Mouse (Mus musculus) liver, embryonic 15.5 days (tissue): ENCODE measurements around the gene Arl9. TPM values are rescaled to one million over a fixed set of nuclear protein-coding genes. Genes with fewer than 3 reads are reported as not detected.
"Not testable (repeated sequence)": the region's sequence is repeated elsewhere in the genome, so short reads cannot be mapped to it uniquely, and the experiment has no call there.

Source experiments
- ATAC-seq: fragments of 200-750 bp; cut with Nextera tagmentation; 2 replicates; pipeline ENCODE4 v1.8.0; 2017; ENCODE audit warnings: moderate number of reproducible peaks, mild to moderate bottlenecking, moderate library complexity; ENCODE audit not compliant: insufficient read depth
- H3K27ac ChIP-seq: fragments of 300-500 bp; sonication (generic); replicated peaks from 2 replicates; pipeline ENCODE4 v1.5.1; 2015; ENCODE audit warnings: mild to moderate bottlenecking, inconsistent platforms
- H3K27me3 ChIP-seq: fragments of 300-500 bp; sonication (generic); 2 replicates; pipeline ENCODE4 v1.6.1; 2015; ENCODE audit warnings: mild to moderate bottlenecking, inconsistent platforms
- H3K36me3 ChIP-seq: fragments of 300-500 bp; sonication (generic); replicated peaks from 2 replicates; pipeline ENCODE4 v1.6.1; 2015; ENCODE audit warnings: moderate library complexity, mild to moderate bottlenecking, inconsistent platforms
- H3K4me1 ChIP-seq: fragments of 300-500 bp; sonication (generic); replicated peaks from 2 replicates; pipeline ENCODE4 v1.6.1; 2015; ENCODE audit warnings: inconsistent platforms
- H3K4me2 ChIP-seq: fragments of 300-500 bp; sonication (generic); 2 replicates; pipeline ENCODE4 v1.6.1; 2015; ENCODE audit warnings: moderate library complexity, mild to moderate bottlenecking, inconsistent platforms
- H3K4me3 ChIP-seq: fragments of 300-500 bp; sonication (generic); replicated peaks from 2 replicates; pipeline ENCODE4 v1.5.1; 2015; ENCODE audit warnings: mild to moderate bottlenecking, inconsistent platforms
- H3K9ac ChIP-seq: fragments of 300-500 bp; sonication (generic); 2 replicates; pipeline ENCODE4 v1.6.1; 2015; ENCODE audit warnings: moderate library complexity, mild to moderate bottlenecking, inconsistent platforms
- H3K9me3 ChIP-seq: fragments of 300-500 bp; sonication (generic); replicated peaks from 2 replicates; pipeline ENCODE4 v1.6.1; 2016; ENCODE audit warnings: inconsistent platforms
- WGBS: fragments of 180-500 bp; shearing (Covaris S2); methylation state at CpG from one replicate; pipeline ENCODE4 v1.1.7; 2015; ENCODE audit warnings: mixed read lengths; ENCODE audit not compliant: insufficient replicate concordance; 5-methylcytosine and 5-hydroxymethylcytosine counted together
- polyA plus RNA-seq: library from polyadenylated mRNA; unstranded; fragments of >200 nt; fragmentation: Nextera tagmentation; extraction: Ambion mirVana; gene quantifications from 2 replicates; pipeline ENCODE4 v1.2.1, GENCODE M21; 2015

Arl9 gene
- polyA plus RNA-seq: 0.38 TPM in 1 of 2 replicates, not detected in the other

DNA sequence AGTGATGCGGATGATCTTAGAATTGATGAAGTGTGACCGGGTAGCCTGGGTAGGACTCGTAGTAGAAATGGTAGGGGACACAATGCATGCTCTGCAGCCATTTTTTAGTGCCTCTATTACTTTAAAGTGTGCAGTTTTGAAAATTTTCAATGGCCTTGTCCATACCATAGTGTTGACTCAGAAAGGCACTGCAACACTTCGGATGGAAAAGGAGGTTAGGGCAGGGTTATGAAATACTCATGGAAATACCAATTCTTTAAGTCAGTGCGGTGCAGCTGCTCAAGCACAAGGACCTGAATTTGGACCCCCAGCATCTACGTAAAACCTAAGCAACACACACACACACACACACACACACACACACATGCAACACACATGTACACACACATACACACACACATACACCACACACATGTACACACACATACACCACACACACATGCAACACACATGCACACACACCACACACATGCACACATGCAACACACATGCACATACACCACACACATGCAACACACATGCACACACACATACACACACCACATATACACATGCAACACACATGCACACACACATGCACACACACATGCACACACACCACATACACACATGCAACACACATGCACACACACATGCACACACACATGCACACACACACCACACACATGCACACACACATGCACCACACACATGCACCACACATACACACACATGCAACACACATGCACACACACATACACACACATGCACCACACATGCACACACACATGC, at the start of gene Arl9:
Gene Arl9 (plus strand): TSS at position 5 of the 771 bp plus-strand sequence.
- Histone ChIP-seq H3K9ac (no peak within 1 kb of the TSS), H3K27ac (no peak within 1 kb of the TSS), H3K4me3 (no peak within 1 kb of the TSS), H3K9me3 (no peaks in the 10 kb centered on the region), H3K36me3 (peaks cover 18% of the 10 kb centered on the region), H3K27me3 (no peaks in the 10 kb centered on the region), H3K4me1 (no peaks in the 10 kb centered on the region), H3K4me2 (no peak within 1 kb of the TSS)
- ATAC-seq: no peak
- 83% methylated on average over 6 of the region's 6 CpGs for WGBS

- WGBS: 57% methylated on average over 6 of the region's 6 CpGs
- Histone ChIP-seq H3K4me2 (peak overlapping the region; percentile 97; the same call in 1 of the 2 replicates), H3K4me1 (peaks cover 45% of the 10 kb centered on the region), H3K27ac (0 out of 2 replicates have a peak overlapping the region, but pooled peaks have one; percentile 33), H3K4me3 (peak overlapping the region; percentile 3; the same call in 1 of the 2 replicates), H3K9ac (no peak overlapping the region), H3K36me3 (peaks cover 56% of the 10 kb centered on the region), H3K9me3 (no peaks in the 10 kb centered on the region), H3K27me3 (no peaks in the 10 kb centered on the region)
- ATAC-seq: no peak
Observed at GRCm38 (mm10) chr5:76954271-76954900, 49.5 kb upstream of the Arl9 start.

GRCm38 (mm10) chr5:76955474-76955873, 48.4 kb upstream of the Arl9 start:
- Histone ChIP-seq H3K27me3 (no peaks in the 10 kb centered on the region), H3K9ac (no peak overlapping the region), H3K4me2 (no peak overlapping the region), H3K27ac (peak overlapping the region; percentile 33; the same call in 1 of the 2 replicates), H3K36me3 (peaks cover 67% of the 10 kb centered on the region), H3K9me3 (no peaks in the 10 kb centered on the region), H3K4me3 (no peak overlapping the region), H3K4me1 (peaks cover 36% of the 10 kb centered on the region)
- ATAC-seq: no peak
- 75% methylated on average over 4 of the region's 4 CpGs for WGBS

- Histone ChIP-seq H3K4me1 (peaks cover 23% of the 10 kb centered on the region), H3K4me2 (no peak overlapping the region), H3K9me3 (no peaks in the 10 kb centered on the region), H3K27me3 (no peaks in the 10 kb centered on the region), H3K4me3 (no peak overlapping the region), H3K9ac (no peak overlapping the region), H3K27ac (no peak overlapping the region), H3K36me3 (peaks cover 90% of the 10 kb centered on the region)
- 79% methylated on average over 1 of the region's 1 CpGs for WGBS
- no peak for ATAC-seq
Observed at GRCm38 (mm10) chr5:76957954-76958353, 45.9 kb upstream of the Arl9 start.

DNA sequence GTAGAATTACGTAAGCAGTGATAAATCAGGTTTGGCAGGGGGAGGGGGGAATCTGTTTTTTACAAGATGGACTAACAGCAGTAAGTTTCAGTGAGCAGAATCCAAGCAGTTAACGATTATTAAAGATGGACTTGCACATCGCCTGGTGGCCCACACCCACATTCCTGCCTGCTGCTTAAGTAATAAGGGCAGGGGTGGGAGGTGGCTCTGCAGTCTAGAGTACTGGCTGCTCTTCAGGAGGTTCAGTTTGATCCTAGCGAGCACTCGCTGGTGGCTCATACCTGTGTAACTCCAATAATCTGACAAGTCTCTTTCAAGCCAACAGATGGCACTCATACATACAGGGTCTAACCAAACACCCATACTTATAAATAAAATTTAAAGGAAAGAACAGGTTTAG, 44.3 kb upstream of the Arl9 start:
- Histone ChIP-seq H3K4me2 (no peak overlapping the region), H3K36me3 (peaks cover 97% of the 10 kb centered on the region), H3K9ac (no peak overlapping the region), H3K9me3 (no peaks in the 10 kb centered on the region), H3K4me1 (peaks cover 9% of the 10 kb centered on the region), H3K27me3 (no peaks in the 10 kb centered on the region), H3K4me3 (no peak overlapping the region), H3K27ac (no peak overlapping the region)
- no peak for ATAC-seq
- 82% methylated on average over 5 of the region's 5 CpGs for WGBS

GRCm38 (mm10) chr5:76962545-76962944, 41.3 kb upstream of the Arl9 start:
- Histone ChIP-seq H3K9ac (no peak overlapping the region), H3K4me3 (no peak overlapping the region), H3K4me1 (no peaks in the 10 kb centered on the region), H3K27me3 (no peaks in the 10 kb centered on the region), H3K27ac (no peak overlapping the region), H3K9me3 (no peaks in the 10 kb centered on the region), H3K4me2 (no peak overlapping the region), H3K36me3 (peaks cover 93% of the 10 kb centered on the region)
- no peak for ATAC-seq
- WGBS: 79% methylated on average over 11 of the region's 11 CpGs

GRCm38 (mm10) chr5:76964651-76965050, 39.2 kb upstream of the Arl9 start:
- Histone ChIP-seq H3K4me1 (no peaks in the 10 kb centered on the region), H3K9me3 (no peaks in the 10 kb centered on the region), H3K27me3 (no peaks in the 10 kb centered on the region), H3K9ac (no peak overlapping the region), H3K4me3 (no peak overlapping the region), H3K4me2 (no peak overlapping the region), H3K36me3 (peaks cover 93% of the 10 kb centered on the region), H3K27ac (no peak overlapping the region)
- no peak for ATAC-seq
- 83% methylated on average over 3 of the region's 3 CpGs for WGBS

DNA sequence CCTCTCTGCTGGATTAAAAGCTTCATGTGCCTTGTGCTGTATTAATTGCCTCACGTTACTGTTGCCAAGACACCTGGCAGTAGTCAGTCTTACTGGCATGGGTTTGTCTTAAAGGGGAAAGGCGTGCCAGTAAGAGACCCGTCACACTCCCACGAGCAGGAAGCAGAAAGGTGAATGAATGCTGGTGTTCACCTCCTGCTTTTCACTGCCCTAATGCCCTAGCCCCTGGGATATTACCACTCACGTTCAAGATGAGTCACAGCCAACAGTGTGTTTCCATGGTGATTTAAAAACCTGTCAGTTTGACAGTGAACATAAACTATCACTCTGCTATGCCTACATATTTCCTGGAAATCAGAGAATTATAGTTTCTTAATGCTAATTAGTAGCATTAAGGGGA, 34.6 kb upstream of the Arl9 start:
- 74% methylated on average over 5 of the region's 5 CpGs for WGBS

DNA sequence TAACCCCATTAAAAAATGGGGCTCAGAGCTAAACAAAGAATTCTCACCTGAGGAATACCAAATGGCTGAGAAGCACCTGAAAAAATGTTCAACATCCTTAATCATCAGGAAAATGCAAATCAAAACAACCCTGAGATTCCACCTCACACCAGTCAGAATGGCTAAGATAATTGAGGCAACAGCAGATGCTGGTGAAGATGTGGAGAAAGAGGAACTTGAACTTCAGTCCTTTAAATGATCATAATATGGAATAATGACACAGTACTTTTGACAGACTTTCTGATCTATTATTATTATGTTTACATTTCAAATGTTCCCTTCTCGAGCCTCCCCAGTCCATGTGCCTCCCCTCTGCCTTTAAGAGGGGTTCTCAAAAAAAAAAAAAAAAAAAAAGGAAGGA, 32.7 kb upstream of the Arl9 start:
- not testable (repeated sequence) for H3K4me3 ChIP-seq, H3K4me2 ChIP-seq, H3K9me3 ChIP-seq, H3K27ac ChIP-seq, ATAC-seq, H3K9ac ChIP-seq, H3K27me3 ChIP-seq
- Histone ChIP-seq H3K36me3 (peaks cover 48% of the 10 kb centered on the region), H3K4me1 (peaks cover 18% of the 10 kb centered on the region)
- 55% methylated on average over 1 of the region's 1 CpGs for WGBS

More for the DNA sequence above, 34.6 kb upstream of the Arl9 start:
- no peak overlapping the region for H3K4me3 ChIP-seq
- H3K27ac ChIP-seq: no peak overlapping the region
- H3K4me1 ChIP-seq: peaks cover 10% of the 10 kb centered on the region
- ATAC-seq: no peak
- H3K4me2 ChIP-seq: no peak overlapping the region
- H3K9ac ChIP-seq: no peak overlapping the region
- no peaks in the 10 kb centered on the region for H3K9me3 ChIP-seq
- no peaks in the 10 kb centered on the region for H3K27me3 ChIP-seq
- peaks cover 64% of the 10 kb centered on the region for H3K36me3 ChIP-seq

GRCm38 (mm10) chr5:76973488-76973887, 30.4 kb upstream of the Arl9 start:
- H3K36me3 ChIP-seq: peaks cover 44% of the 10 kb centered on the region
- peak overlapping the region; percentile 94 for H3K9ac ChIP-seq
- H3K9me3 ChIP-seq: no peaks in the 10 kb centered on the region
- peak overlapping the region; percentile 86 for H3K4me2 ChIP-seq
- H3K4me3 ChIP-seq: peak overlapping the region; percentile 95
- H3K27me3 ChIP-seq: no peaks in the 10 kb centered on the region
- ATAC-seq: no peak
- H3K27ac ChIP-seq: peak overlapping the region; percentile 38; the same call in 1 of the 2 replicates
- peaks cover 18% of the 10 kb centered on the region for H3K4me1 ChIP-seq
- WGBS: 33% methylated on average over 3 of the region's 3 CpGs

DNA sequence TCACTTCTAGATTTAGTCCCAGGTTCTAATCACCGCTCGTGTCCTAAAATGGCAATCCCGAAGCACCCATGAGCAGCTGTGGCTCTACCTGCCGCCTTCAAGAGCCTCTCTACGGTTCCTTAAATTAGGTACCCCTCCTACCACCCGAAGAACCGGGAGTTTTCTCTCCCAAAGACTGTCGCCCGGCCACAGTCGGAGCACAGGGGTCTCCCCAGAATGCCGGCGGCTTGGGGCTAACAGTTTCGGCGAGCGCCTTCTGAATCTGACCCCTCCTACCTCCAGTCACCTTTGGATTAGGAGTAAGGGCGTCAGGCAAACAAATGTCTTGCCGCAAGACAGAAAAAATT, 29.7 kb upstream of the Arl9 start:
- Histone ChIP-seq H3K27me3 (no peaks in the 10 kb centered on the region), H3K9ac (peak overlapping the region; percentile 94), H3K4me1 (peaks cover 18% of the 10 kb centered on the region), H3K9me3 (no peaks in the 10 kb centered on the region), H3K36me3 (peaks cover 42% of the 10 kb centered on the region), H3K4me2 (peak overlapping the region; percentile 86), H3K4me3 (peak overlapping the region; percentile 95), H3K27ac (peak overlapping the region; percentile 38; the same call in 1 of the 2 replicates)
- peak; percentile 22 for ATAC-seq
- 3% methylated on average over 17 of the region's 17 CpGs for WGBS
